ENCODE assay signal across 8 mouse cellular contexts in genomic region chr13:45907181-45907691, GRCm38 (mm10). TPM values are rescaled to one million over a fixed set of nuclear protein-coding genes. Genes with fewer than 3 reads are reported as not detected.
DNase-seq lines count a peak whose midpoint lies in the region; ATAC-seq and TF ChIP-seq lines count a peak whose summit lies in the region.
"Had no signal": no experiment of that assay in that cellular context is flagged by ENCODE, and none has a peak within 500 bp of the region (broad histone marks: within the 10 kb centered on the region; RNA-seq: fewer than 3 reads in every experiment).

No protein-coding gene starts in this region.

- TF ChIP-seq EP300 in CH12.LX (IDR thresholded peaks at IDR 0.05; ENCODE audit: low read length): peak; percentile 95

- 0 out of 2 replicates have a peak, but pooled peaks have one; percentile 39 for TF ChIP-seq POLR2A in CH12.LX (IDR thresholded peaks at IDR 0.05; ENCODE audit: low read depth, low read length)

- peak; percentile 35 for DNase-seq in layer of hippocampus, adult 9-11 months
- DNase-seq in layer of hippocampus, postnatal 36 days: no peak
- peak; percentile 85 for DNase-seq in CH12.LX (ENCODE audit: extremely low read depth)

- H3K79me2 ChIP-seq in CH12.LX (replicated peaks; ENCODE audit: control insufficient read depth, extremely low read depth, insufficient read depth, poor library complexity, severe bottlenecking): peaks cover 42% of the 10 kb centered on the region

- H3K4me2 ChIP-seq in CH12.LX (ENCODE audit: insufficient read depth, low read depth, poor library complexity, severe bottlenecking): peak overlapping the region; percentile 88
- H3K4me2 ChIP-seq in liver, embryonic 15.5 days: 0 out of 2 replicates have a peak overlapping the region, but pooled peaks have one; percentile 39
- H3K4me2 ChIP-seq in intestine, postnatal 0 days (replicated peaks; ENCODE audit: low read depth): no peak overlapping the region

- TF ChIP-seq RAD21 in CH12.LX (IDR thresholded peaks at IDR 0.05; ENCODE audit: low read depth, low read length): no peak; the same call in 1 of the 2 replicates

- 64% methylated on average over 6 of the region's 6 CpGs for WGBS in liver, embryonic 15.5 days (ENCODE audit: insufficient replicate concordance)
- WGBS in intestine, postnatal 0 days: 56% methylated on average over 6 of the region's 6 CpGs

- TF ChIP-seq CTCF in CH12.LX (conservative IDR thresholded peaks at IDR 0.05 in 1 of 2, IDR thresholded peaks at IDR 0.05 in 1 of 2; ENCODE audit: low read depth in 2 of 2, low read length in 2 of 2): no peak
- TF ChIP-seq CTCF in intestine, postnatal 0 days (IDR thresholded peaks at IDR 0.05; ENCODE audit: low read depth): no peak

- ATAC-seq in cerebellum, adult (ENCODE audit: insufficient number of reproducible peaks, low FRiP score, low TSS enrichment): peak; percentile 49
- ATAC-seq in liver, embryonic 15.5 days (ENCODE audit: insufficient read depth): no peak
- ATAC-seq in megakaryocyte-erythroid progenitor cell, adult 5-6 weeks (replicated peaks; ENCODE audit: low FRiP score, low TSS enrichment, poor library complexity, severe bottlenecking): no peak
- no peak for ATAC-seq in intestine, postnatal 0 days

- H3K27ac ChIP-seq in CH12.LX (ENCODE audit: insufficient read depth, low read depth): peak overlapping the region; percentile 91
- H3K27ac ChIP-seq in liver, embryonic 15.5 days (replicated peaks): 0 out of 2 replicates have a peak overlapping the region, but pooled peaks have one; percentile 3
- H3K27ac ChIP-seq in intestine, postnatal 0 days (ENCODE audit: low read depth, low read length): no peak overlapping the region
- H3K27ac ChIP-seq: macrophage had no signal

- H3K27me3 ChIP-seq in CH12.LX (replicated peaks): no peaks in the 10 kb centered on the region
- H3K27me3 ChIP-seq in liver, embryonic 15.5 days: no peaks in the 10 kb centered on the region
- no peaks in the 10 kb centered on the region for H3K27me3 ChIP-seq in intestine, postnatal 0 days (replicated peaks; ENCODE audit: control insufficient read depth, insufficient read depth, low read length)

- in situ Hi-C loops in CH12.LX (cut with MboI; ENCODE audit: low pct_ligation_motif_present, low pct_unique_long_range_greater_than_20kb, low sequenced_read_pairs): no loop called here

- dilution Hi-C loops in CH12.LX (cut with MboI; ENCODE audit: extremely low pct_ligation_motif_present, extremely low pct_unique_long_range_greater_than_20kb, low sequenced_read_pairs): no loop called here

- peak overlapping the region; percentile 33 for H3K9ac ChIP-seq in CH12.LX (ENCODE audit: insufficient read depth, low read depth)
- H3K9ac ChIP-seq in liver, embryonic 15.5 days: no peak overlapping the region
- H3K9ac ChIP-seq in intestine, postnatal 0 days (ENCODE audit: low read depth, low read length): no peak overlapping the region

- H3K4me1 ChIP-seq in CH12.LX (ENCODE audit: control insufficient read depth in 1 of 2, insufficient read depth in 2 of 2): peaks cover 45 to 91% of the 10 kb centered on the region in 2 experiments
- peaks cover 67% of the 10 kb centered on the region for H3K4me1 ChIP-seq in liver, embryonic 15.5 days (replicated peaks)
- peaks cover 4% of the 10 kb centered on the region; the same call in 1 of the 2 replicates for H3K4me1 ChIP-seq in intestine, postnatal 0 days (replicated peaks; ENCODE audit: control insufficient read depth, insufficient read depth, low read length)

- no peaks in the 10 kb centered on the region for H3K9me3 ChIP-seq in CH12.LX (replicated peaks; ENCODE audit: low read length)
- H3K9me3 ChIP-seq in liver, embryonic 15.5 days (replicated peaks): no peaks in the 10 kb centered on the region
- no peaks in the 10 kb centered on the region for H3K9me3 ChIP-seq in intestine, postnatal 0 days (ENCODE audit: control insufficient read depth)

- peaks cover 0 to 16% of the 10 kb centered on the region in 2 experiments for H3K36me3 ChIP-seq in CH12.LX (replicated peaks in 1 of 2; ENCODE audit: control insufficient read depth in 1 of 2, insufficient read depth in 1 of 2, low read length in 1 of 2)
- no peaks in the 10 kb centered on the region for H3K36me3 ChIP-seq in liver, embryonic 15.5 days (replicated peaks)
- H3K36me3 ChIP-seq in intestine, postnatal 0 days (ENCODE audit: control insufficient read depth, insufficient read depth): no peaks in the 10 kb centered on the region; the same call in 1 of the 2 replicates

- H3K4me3 ChIP-seq in CH12.LX (replicated peaks in 1 of 3; ENCODE audit: low read depth in 2 of 3, low read length in 2 of 3, poor library complexity in 1 of 3): peak overlapping the region in 2 of 3 experiments; percentile 11 to 41
- no peak overlapping the region for H3K4me3 ChIP-seq in liver, embryonic 15.5 days (replicated peaks)
- no peak overlapping the region for H3K4me3 ChIP-seq in intestine, postnatal 0 days (ENCODE audit: low read depth, low read length)

TF ChIP-seq in CH12.LX, 34 proteins besides CTCF, POLR2A, EP300 and RAD21:
- TF ChIP-seq RCOR1 (conservative IDR thresholded peaks at IDR 0.05; ENCODE audit: low read depth, low read length) (peak; percentile 63), MXI1 (IDR thresholded peaks at IDR 0.05; ENCODE audit: low read depth, low read length) (no peak; the same call in 1 of the 2 replicates), TBP (conservative IDR thresholded peaks at IDR 0.05; ENCODE audit: low read depth, low read length) (peak; percentile 40; the same call in 1 of the 2 replicates), MAFK (IDR thresholded peaks at IDR 0.05; ENCODE audit: insufficient replicate concordance, low read length) (no peak), NELFE (IDR thresholded peaks at IDR 0.05; ENCODE audit: low read depth, low read length) (no peak), ZKSCAN1 (IDR thresholded peaks at IDR 0.05; ENCODE audit: borderline replicate concordance, low read depth, low read length) (no peak), CHD2 (IDR thresholded peaks at IDR 0.05; ENCODE audit: low read length) (peak; percentile 69), JUND (conservative IDR thresholded peaks at IDR 0.05; ENCODE audit: low read depth, low read length) (peak; percentile 93), ETS1 (conservative IDR thresholded peaks at IDR 0.05; ENCODE audit: low read depth, low read length) (peak; percentile 93), BHLHE40 (IDR thresholded peaks at IDR 0.05; ENCODE audit: low read depth, low read length) (peak; percentile 91), CHD1 (IDR thresholded peaks at IDR 0.05; ENCODE audit: low read depth, low read length) (no peak), MAX (IDR thresholded peaks at IDR 0.05; ENCODE audit: low read length) (0 out of 2 replicates have a peak, but pooled peaks have one; percentile 28), KAT2A (IDR thresholded peaks at IDR 0.05; ENCODE audit: insufficient replicate concordance, low read length) (no peak), MAZ (IDR thresholded peaks at IDR 0.05; ENCODE audit: low read depth, low read length) (no peak; the same call in 1 of the 2 replicates), UBTF (IDR thresholded peaks at IDR 0.05; ENCODE audit: low read depth, low read length) (no peak), NRF1 (IDR thresholded peaks at IDR 0.05; ENCODE audit: low read depth, low read length) (no peak), E2F4 (IDR thresholded peaks at IDR 0.05; ENCODE audit: insufficient replicate concordance, low read depth, low read length) (no peak), HCFC1 (IDR thresholded peaks at IDR 0.05; ENCODE audit: low read depth, low read length) (no peak), POLR2AphosphoS2 (IDR thresholded peaks at IDR 0.05; ENCODE audit: low read depth, low read length) (no peak), ELF1 (IDR thresholded peaks at IDR 0.05; ENCODE audit: low read depth, low read length) (peak; percentile 44; the same call in 1 of the 2 replicates), GABPA (IDR thresholded peaks at IDR 0.05; ENCODE audit: insufficient replicate concordance, low read depth, low read length) (no peak), USF2 (conservative IDR thresholded peaks at IDR 0.05; ENCODE audit: low read depth, low read length) (peak; percentile 82), IRF4 (IDR thresholded peaks at IDR 0.05; ENCODE audit: low read depth, low read length) (peak; percentile 95), PAX5 (IDR thresholded peaks at IDR 0.05; ENCODE audit: low read length) (no peak), ZMIZ1 (IDR thresholded peaks at IDR 0.05; ENCODE audit: low read depth, low read length) (no peak), ZC3H11A (IDR thresholded peaks at IDR 0.05; ENCODE audit: low read depth, low read length) (no peak), MYC (IDR thresholded peaks at IDR 0.05; ENCODE audit: low read depth, low read length) (peak; percentile 75; the same call in 1 of the 2 replicates), MEF2A (IDR thresholded peaks at IDR 0.05; ENCODE audit: borderline replicate concordance, low read depth, low read length) (peak; percentile 60; the same call in 1 of the 2 replicates), ZNF384 (IDR thresholded peaks at IDR 0.05; ENCODE audit: low read depth, low read length) (no peak), JUN (IDR thresholded peaks at IDR 0.05; ENCODE audit: insufficient read depth, low read depth, low read length) (peak; percentile 87), SIN3A (IDR thresholded peaks at IDR 0.05; ENCODE audit: low read length) (peak; percentile 64; the same call in 1 of the 2 replicates), TCF12 (IDR thresholded peaks at IDR 0.05; ENCODE audit: low read depth, low read length) (peak; percentile 71; the same call in 1 of the 2 replicates), SMC3 (IDR thresholded peaks at IDR 0.05; ENCODE audit: low read depth, low read length) (peak; percentile 22; the same call in 1 of the 2 replicates), USF1 (IDR thresholded peaks at IDR 0.05; ENCODE audit: low read depth, low read length) (peak; percentile 84)

RNA-seq across cellular contexts. Expression of gene Atxn1, which starts 57.6 kb away (rescaled TPM):
- 100 to 1,000 TPM; 126 to 156 TPM for total RNA-seq in layer of hippocampus, postnatal 36 days (2021)
- total RNA-seq in CH12.LX (2012; rRNA removed): 13.1 and 13.6 TPM in 2 replicates
- total RNA-seq in CH12.LX (2014; rRNA removed): 8.0 and 8.2 TPM in 2 replicates
- 9.3 and 9.7 TPM in 2 replicates for polyA plus RNA-seq in CH12.LX (2012; ENCODE audit: insufficient read length, low read depth)
- 2.3 and 2.6 TPM in 2 replicates for polyA plus RNA-seq in liver, embryonic 15.5 days (2015; fragmentation: Nextera tagmentation; extraction: Ambion mirVana)
- total RNA-seq in megakaryocyte-erythroid progenitor cell, adult 5-6 weeks (2014; fragmentation: Nextera tagmentation): 6.3 and 28.0 TPM in 2 replicates
- total RNA-seq in megakaryocyte-erythroid progenitor cell, adult 5-6 weeks (2017): 5.0 and 23.3 TPM in 2 replicates
- 6.1 and 9.4 TPM in 2 replicates for polyA plus RNA-seq in intestine, postnatal 0 days (2015; fragmentation: Nextera tagmentation; extraction: Ambion mirVana)

Comparison
In these comparisons a context has a peak if more than half of its experiments do, and no peak if none do; other contexts are left out.
1. DNase-seq: peak in layer of hippocampus, adult 9-11 months (single experiment) and CH12.LX (single experiment); none in layer of hippocampus, postnatal 36 days (0 of 2).
2. H3K4me3 ChIP-seq: peak in CH12.LX (2 of 3); none in liver, embryonic 15.5 days (single experiment) and intestine, postnatal 0 days (single experiment).
3. RNA of gene Atxn1, which starts 57.6 kb away (total RNA-seq): 126 to 156 TPM in layer of hippocampus, postnatal 36 days; 5.0 to 28.0 TPM in megakaryocyte-erythroid progenitor cell, adult 5-6 weeks and 8.0 to 13.6 TPM in CH12.LX; every median in the first group is over 4 times any median in the second.